Mouse (Mus musculus) mature B cell (primary cell): ENCODE data around the gene Fh1.

Source experiments
- in situ Hi-C: fragments of 300-500 bp; cut with MboI; formaldehyde crosslinking; loops from 2 replicates; pipeline ENCODE4 v1.14.3; 2019

Fh1 gene

DNA sequence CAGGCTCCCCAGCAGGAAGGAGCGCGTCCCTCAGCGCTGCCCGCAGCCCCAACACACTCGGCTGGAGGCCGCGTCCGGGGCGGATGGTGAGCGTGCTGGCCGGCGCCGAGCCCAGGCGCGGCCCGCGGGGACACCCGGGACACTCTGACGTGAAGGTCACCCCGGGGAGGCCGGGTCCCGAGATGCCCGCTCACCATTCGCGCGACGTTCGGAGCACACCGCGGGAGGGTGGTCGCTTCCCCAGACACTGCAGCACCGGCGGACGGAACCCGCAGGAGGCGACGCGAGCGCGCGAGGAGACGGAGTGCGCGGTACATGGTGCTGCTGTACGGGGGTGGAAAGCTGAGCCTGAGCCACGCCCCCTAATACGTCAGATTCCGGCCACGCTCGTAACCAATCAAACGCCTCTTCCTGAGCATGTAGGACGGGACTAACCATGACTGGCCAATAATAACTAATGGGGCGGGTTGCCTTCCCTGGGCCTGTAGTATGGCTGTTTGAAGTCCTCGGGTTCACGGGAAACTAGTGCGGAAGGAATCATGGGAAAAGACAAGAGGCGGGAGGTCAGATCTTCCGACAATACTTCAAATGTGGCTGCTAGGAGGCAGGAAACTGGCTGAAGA is at the start of gene Fh1:
TSS of gene Fh1 (minus strand) at position 379 of the 623 bp plus-strand sequence.
- in situ Hi-C loops, result loop anchor here (5.0 kb wide), 1 partner anchor 42 kb away; no protein-coding TSS in a partner anchor

DNA sequence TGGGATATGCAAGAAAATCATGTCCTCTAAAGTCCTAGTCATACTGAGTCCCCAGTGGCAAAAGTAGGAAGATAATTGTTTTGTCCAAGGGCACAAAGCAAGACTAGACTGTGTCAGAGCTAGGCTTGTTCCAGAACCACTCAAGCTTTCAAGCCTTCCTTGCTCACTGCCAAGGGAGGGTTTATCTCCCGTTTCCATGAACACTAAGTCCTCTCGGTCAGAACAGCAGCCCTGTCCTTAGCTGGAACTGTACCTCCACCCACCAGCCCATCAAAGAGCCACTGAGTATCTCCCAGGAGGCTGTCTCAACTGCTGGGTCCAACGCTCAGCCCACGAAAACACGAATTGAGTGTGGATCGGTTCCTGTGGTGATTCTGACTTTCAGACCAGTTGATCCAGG is 49.7 kb upstream of the Fh1 start:
- in situ Hi-C loops, result no loop called here

DNA sequence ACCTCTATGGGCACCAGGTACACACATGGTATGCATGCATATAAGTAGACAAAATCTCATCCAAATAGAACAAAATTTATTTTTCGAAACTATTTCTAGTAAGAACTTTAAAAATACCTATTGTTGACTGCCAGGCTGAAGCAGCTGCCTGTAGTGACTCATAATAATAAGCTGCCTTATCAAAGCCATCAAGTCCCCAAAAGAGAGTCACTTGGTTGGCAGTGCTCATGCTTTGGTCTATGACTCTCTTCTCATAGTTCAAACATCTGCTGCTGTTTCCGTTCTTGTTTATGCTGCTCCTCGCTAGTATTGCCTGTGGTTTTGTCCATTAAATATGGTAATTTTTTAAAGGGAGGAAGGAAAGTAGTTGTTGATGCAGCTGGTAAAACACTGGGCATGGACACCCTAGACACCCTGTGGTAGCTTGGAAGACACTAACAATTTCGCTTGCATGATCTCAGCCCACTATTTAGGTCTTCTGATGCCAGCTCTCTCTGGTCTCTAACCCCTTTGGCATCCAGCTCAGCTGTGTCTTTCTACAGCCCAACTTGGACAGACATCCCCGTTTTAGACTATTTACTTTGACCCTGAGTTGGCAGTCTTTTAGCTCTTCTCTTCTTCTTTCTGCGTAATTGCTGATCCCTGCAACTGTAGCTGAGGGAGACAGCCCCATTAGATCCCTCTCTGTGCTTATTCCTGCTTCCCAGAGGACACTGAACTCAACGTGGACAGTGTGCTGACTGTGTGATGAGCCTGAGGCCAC is 48.3 kb upstream of the Fh1 start:
- in situ Hi-C loops, result no loop called here

- in situ Hi-C loops, result no loop called here
These were observed 46.2 kb upstream of the Fh1 start for GRCm38 (mm10) chr1:175671626-175672025.

- in situ Hi-C loops, result no loop called here
These were observed 44.6 kb upstream of the Fh1 start for GRCm38 (mm10) chr1:175670042-175670441.

GRCm38 (mm10) chr1:175669456-175669855 is 44.0 kb upstream of the Fh1 start:
- in situ Hi-C loops, result loop anchor here (5.0 kb wide), 1 partner anchor 42 kb away; the partner anchor contains the start of gene Fh1

- in situ Hi-C loops, result loop anchor here (5.0 kb wide), 1 partner anchor 42 kb away; the partner anchor contains the start of gene Fh1
These were observed 43.4 kb upstream of the Fh1 start for GRCm38 (mm10) chr1:175668666-175669405.

DNA sequence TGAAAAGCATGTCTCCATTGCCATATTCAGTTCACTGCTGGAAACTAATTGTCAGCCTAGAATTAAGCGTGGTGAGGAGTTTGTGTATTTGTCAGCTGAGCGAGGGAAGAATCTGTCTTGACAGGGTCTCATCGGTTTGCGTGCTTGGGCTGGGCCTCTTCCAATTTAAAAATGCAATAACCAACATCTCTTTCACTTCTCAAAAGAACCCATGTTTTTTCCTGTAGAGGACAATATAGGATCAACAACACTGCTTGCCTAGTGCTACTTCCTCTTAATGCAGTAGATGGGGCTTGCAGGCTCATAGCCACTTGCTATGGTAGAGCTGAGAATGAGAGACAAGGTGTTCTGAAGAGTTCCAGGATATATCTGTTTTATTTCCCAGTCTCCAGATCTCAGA is 34.5 kb upstream of the Fh1 start:
- in situ Hi-C loops, result no loop called here

- in situ Hi-C loops, result no loop called here
These were observed 23.2 kb upstream of the Fh1 start for GRCm38 (mm10) chr1:175648615-175649014.

DNA sequence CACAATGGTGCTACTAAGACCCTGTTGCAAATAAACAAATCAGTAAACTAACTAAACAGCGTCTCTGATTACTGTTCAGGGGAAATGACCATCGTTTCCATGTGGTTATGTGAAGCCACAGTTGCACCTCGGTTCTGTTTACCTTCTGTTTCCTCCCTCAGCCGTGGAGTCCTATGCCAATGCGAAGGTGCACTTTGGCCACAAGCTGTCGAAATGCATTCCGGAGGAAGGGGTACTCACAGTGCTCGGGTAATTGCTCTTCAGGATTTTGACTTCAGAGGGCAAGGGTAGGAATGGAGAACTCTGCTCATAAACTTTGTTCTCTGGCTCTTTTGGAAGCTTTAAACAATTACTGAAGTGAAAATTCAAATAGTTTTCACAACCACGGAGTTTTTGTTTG is 21.5 kb upstream of the Fh1 start:
- in situ Hi-C loops, result no loop called here

GRCm38 (mm10) chr1:175643496-175644265 is 18.2 kb upstream of the Fh1 start:
- in situ Hi-C loops, result no loop called here

- in situ Hi-C loops, result no loop called here
These were observed 15.2 kb upstream of the Fh1 start for GRCm38 (mm10) chr1:175640435-175641150.

GRCm38 (mm10) chr1:175639072-175639471 is 13.6 kb upstream of the Fh1 start:
- in situ Hi-C loops, result no loop called here

- in situ Hi-C loops, result no loop called here
These were observed 12.2 kb upstream of the Fh1 start for GRCm38 (mm10) chr1:175637677-175638076.

GRCm38 (mm10) chr1:175632470-175632869 is 7.0 kb upstream of the Fh1 start:
- in situ Hi-C loops, result no loop called here

- in situ Hi-C loops, result no loop called here
These were observed 6.3 kb upstream of the Fh1 start for GRCm38 (mm10) chr1:175631721-175632221.

DNA sequence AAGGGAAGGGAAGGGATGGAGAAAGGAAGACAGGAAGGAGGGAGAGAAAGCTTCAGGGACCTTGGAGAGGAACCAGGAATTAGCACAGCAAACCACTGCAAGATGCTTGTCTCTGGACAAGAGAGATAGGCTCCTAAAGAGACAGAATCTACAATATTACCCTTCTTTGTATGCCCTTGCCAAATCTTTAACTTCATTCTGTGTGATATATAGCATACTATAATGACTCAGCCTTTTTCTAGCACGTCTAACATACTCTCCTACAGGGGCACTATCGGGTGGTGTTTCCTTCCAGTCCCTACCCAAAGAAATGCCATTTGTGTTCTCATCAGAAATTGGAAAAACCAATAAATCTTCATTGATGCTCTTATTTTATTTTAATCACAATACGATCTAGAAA is 5.6 kb upstream of the Fh1 start:
- in situ Hi-C loops, result no loop called here

DNA sequence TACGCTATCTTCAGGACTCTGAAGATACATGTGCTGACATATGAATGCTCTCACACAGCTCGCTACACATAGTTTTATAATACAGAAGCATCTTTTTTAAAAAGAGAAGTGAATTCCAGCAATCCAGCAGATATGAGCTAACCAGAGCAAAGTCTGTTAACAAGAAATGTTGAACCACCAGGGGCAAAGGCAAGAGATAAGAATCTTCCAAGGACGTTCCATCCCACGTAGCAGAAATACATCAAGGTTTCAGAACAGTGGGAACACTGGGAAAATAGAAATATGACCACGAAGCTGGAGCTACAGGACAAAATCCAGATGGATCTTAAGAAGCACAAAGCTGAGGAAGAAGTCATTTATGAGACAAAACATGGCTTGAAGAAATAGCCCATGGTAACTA is 4.9 kb upstream of the Fh1 start:
- in situ Hi-C loops, result no loop called here

GRCm38 (mm10) chr1:175629248-175629647 is 3.8 kb upstream of the Fh1 start:
- in situ Hi-C loops, result loop anchor here (5.0 kb wide), 1 partner anchor 38 kb away; no protein-coding TSS in a partner anchor

GRCm38 (mm10) chr1:175625990-175626692 is 706 bp upstream of the Fh1 start:
- in situ Hi-C loops, result loop anchor here (5.0 kb wide), 1 partner anchor 41 kb away; no protein-coding TSS in a partner anchor
